Mouse (Mus musculus): ENCODE measurements around the gene Gm20458. TPM values are rescaled to one million over a fixed set of nuclear protein-coding genes. Genes with fewer than 3 reads are reported as not detected.

Gene Gm20458
- total and polyA plus RNA-seq, 2 experiments = 0.46 to 14.2 TPM

DNA sequence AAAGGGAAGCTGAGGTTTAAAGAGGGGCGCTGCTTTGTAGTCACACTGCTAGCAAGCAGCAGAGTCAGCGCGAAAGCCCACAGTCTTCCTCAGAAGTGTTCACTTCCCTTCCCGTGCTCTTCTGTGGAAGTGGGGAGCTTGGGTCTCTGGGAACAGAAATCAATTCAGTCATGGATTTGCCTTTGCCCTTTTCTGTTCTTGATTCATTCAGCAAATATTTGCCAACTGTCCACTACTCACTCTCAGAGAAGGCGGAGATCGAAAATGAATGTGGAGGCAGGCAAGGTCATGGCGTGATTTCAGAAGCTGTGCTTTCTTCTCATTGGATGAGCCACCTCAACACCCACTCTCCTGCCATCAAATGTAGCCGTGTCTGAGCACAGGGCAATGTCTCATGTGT is 2.2 kb upstream of the Gm20458 start:
- Histone ChIP-seq H3K36me3 (ENCODE audit: control insufficient read depth, insufficient read depth, low read length) (no peaks in the 10 kb centered on the region; the same call in 1 of the 2 replicates), H3K79me2 (ENCODE audit: control insufficient read depth, insufficient read depth, low read length) (peaks cover 6% of the 10 kb centered on the region; the same call in 1 of the 2 replicates), H3K4me1 (ENCODE audit: control insufficient read depth, insufficient read depth, low read length) (peaks cover 29% of the 10 kb centered on the region), H3K4me3 (ENCODE audit: insufficient read depth, low read depth, low read length) (no peak overlapping the region), H3K27ac (replicated peaks; ENCODE audit: insufficient read depth, low read depth, low read length) (peak overlapping the region; percentile 99), H3K27me3 (ENCODE audit: control insufficient read depth, insufficient read depth, low read length) (no peaks in the 10 kb centered on the region), H3K9ac (ENCODE audit: low read depth, low read length) (peak overlapping the region; percentile 25; the same call in 1 of the 2 replicates)
- no peak for TF ChIP-seq CTCF (IDR thresholded peaks at IDR 0.05; ENCODE audit: low read depth, low read length)
- TF ChIP-seq POLR2A (IDR thresholded peaks at IDR 0.05; ENCODE audit: extremely low read depth, insufficient read depth, low read length) = no peak
- 16% methylated on average over 8 of the region's 8 CpGs for WGBS
- DNase-seq (ENCODE audit: extremely low read depth, low read depth, low spot score) = peak; percentile 100

DNA sequence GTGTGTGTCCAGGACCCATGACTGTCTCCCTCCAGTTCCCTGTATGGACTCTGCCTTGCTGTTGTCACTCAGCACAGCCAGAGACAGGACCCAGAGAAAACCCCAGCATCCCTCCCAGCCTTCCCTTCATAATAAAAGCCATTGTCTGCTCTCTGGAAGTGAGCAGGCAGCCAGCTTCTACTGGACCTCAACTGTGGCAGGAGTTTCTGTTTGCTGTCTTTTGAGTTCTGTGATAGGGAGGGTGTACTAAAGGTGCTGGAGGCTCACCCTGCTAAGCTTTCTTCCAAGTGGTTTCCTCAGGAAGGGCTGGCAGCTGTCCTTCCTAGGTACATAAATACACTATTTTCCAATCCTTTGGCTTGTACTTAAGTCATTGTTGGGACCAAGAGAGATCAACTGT is 4.4 kb downstream of the Gm20458 start:
- DNase-seq (ENCODE audit: extremely low read depth, low read depth, low spot score) = no peak
- H3K27ac ChIP-seq (replicated peaks; ENCODE audit: insufficient read depth, low read depth, low read length) = no peak overlapping the region
- H3K4me3 ChIP-seq (ENCODE audit: insufficient read depth, low read depth, low read length) = no peak overlapping the region
- peaks cover 4% of the 10 kb centered on the region; the same call in 1 of the 2 replicates for H3K4me1 ChIP-seq (ENCODE audit: control insufficient read depth, insufficient read depth, low read length)
- peaks cover 4% of the 10 kb centered on the region; the same call in 1 of the 2 replicates for H3K36me3 ChIP-seq (ENCODE audit: control insufficient read depth, insufficient read depth, low read length)
- TF ChIP-seq CTCF (IDR thresholded peaks at IDR 0.05; ENCODE audit: low read depth, low read length) (no peak), POLR2A (IDR thresholded peaks at IDR 0.05; ENCODE audit: extremely low read depth, insufficient read depth, low read length) (no peak)
- no peaks in the 10 kb centered on the region for H3K27me3 ChIP-seq (ENCODE audit: control insufficient read depth, insufficient read depth, low read length)
- H3K9ac ChIP-seq (ENCODE audit: low read depth, low read length) = no peak overlapping the region
- H3K79me2 ChIP-seq (ENCODE audit: control insufficient read depth, insufficient read depth, low read length) = peaks cover 6% of the 10 kb centered on the region; the same call in 1 of the 2 replicates

DNA sequence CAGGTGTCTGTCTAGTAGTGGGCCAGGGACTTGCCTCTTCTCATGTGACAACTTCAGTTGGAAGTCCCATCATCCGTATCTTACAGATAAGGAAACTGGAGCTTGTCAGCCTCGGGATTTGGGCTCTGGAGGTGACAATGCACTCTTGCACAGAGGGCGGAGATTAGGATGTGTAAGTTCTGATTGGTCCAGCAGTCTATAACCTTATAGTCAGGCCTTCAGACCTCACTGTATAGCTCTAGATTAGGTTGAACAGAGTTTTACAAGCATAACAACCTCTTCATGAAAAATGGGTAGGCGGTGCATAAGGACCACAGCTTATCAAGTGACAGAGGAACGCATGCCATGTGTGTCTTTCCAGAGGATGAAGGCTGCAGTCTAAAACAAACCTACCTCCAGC is 6.0 kb downstream of the Gm20458 start:
- H3K79me2 ChIP-seq (ENCODE audit: control insufficient read depth, insufficient read depth, low read length) = no peaks in the 10 kb centered on the region
- 79% methylated on average over 5 of the region's 5 CpGs for WGBS
- no peak overlapping the region for H3K27ac ChIP-seq (replicated peaks; ENCODE audit: insufficient read depth, low read depth, low read length)
- H3K4me3 ChIP-seq (ENCODE audit: insufficient read depth, low read depth, low read length) = no peak overlapping the region
- no peak overlapping the region for H3K9ac ChIP-seq (ENCODE audit: low read depth, low read length)
- peaks cover 4% of the 10 kb centered on the region; the same call in 1 of the 2 replicates for H3K36me3 ChIP-seq (ENCODE audit: control insufficient read depth, insufficient read depth, low read length)
- no peak for TF ChIP-seq POLR2A (IDR thresholded peaks at IDR 0.05; ENCODE audit: extremely low read depth, insufficient read depth, low read length)
- TF ChIP-seq CTCF (IDR thresholded peaks at IDR 0.05; ENCODE audit: low read depth, low read length) = no peak
- H3K4me1 ChIP-seq (ENCODE audit: control insufficient read depth, insufficient read depth, low read length) = peaks cover 2% of the 10 kb centered on the region; the same call in 1 of the 2 replicates
- H3K27me3 ChIP-seq (ENCODE audit: control insufficient read depth, insufficient read depth, low read length) = no peaks in the 10 kb centered on the region
- no peak for DNase-seq (ENCODE audit: extremely low read depth, low read depth, low spot score)

DNA sequence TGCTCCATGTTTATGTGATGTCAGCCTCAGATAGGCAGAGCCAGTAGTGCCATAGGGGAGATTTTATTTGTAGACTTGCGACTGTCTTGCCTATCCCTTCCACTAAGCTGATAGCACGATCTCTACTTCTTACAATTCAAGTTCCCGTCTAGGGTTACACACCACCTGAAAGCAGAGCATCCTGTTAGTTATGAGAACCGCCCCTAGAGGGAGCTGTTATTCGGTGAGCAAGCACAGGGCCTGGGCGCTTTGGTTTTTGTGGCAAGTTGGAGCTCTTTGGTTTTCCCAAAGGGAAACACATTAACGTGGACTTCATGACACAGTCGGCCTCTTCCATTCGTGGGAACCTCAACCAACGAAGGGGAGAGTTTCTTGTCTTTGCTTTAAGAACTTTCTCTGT is 9.5 kb downstream of the Gm20458 start:
- 32% methylated on average over 10 of the region's 10 CpGs for WGBS
- Histone ChIP-seq H3K27me3 (ENCODE audit: control insufficient read depth, insufficient read depth, low read length) (no peaks in the 10 kb centered on the region), H3K79me2 (ENCODE audit: control insufficient read depth, insufficient read depth, low read length) (no peaks in the 10 kb centered on the region), H3K9ac (ENCODE audit: low read depth, low read length) (no peak overlapping the region), H3K27ac (replicated peaks; ENCODE audit: insufficient read depth, low read depth, low read length) (no peak overlapping the region), H3K4me3 (ENCODE audit: insufficient read depth, low read depth, low read length) (no peak overlapping the region), H3K36me3 (ENCODE audit: control insufficient read depth, insufficient read depth, low read length) (peaks cover 4% of the 10 kb centered on the region), H3K4me1 (ENCODE audit: control insufficient read depth, insufficient read depth, low read length) (no peaks in the 10 kb centered on the region)
- peak; percentile 70 for TF ChIP-seq CTCF (IDR thresholded peaks at IDR 0.05; ENCODE audit: low read depth, low read length)
- TF ChIP-seq POLR2A (IDR thresholded peaks at IDR 0.05; ENCODE audit: extremely low read depth, insufficient read depth, low read length) = no peak
- DNase-seq (ENCODE audit: extremely low read depth, low read depth, low spot score) = peak; percentile 64

DNA sequence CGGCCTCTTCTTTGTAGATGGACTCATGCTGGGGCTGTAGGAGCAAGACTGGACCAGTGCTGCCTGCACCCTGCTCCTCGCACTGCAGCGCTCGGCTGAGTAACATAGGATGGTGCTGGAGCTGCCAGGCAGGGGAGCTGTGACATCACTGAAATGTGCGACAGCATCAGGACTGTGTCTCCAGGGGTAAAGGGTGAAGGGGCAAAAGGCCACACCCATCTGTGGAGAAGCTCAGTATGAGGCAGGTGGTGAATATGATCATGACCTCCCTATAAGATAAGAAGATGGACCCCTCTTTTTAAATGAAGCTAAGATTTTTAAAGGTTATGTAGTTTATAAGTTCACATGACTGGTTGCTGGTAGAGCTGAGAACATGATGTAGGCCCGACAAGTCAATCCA is 12.9 kb downstream of the Gm20458 start, which contains the start of gene Trp53tg5:
Trp53tg5 (minus strand) TSS at position 101 of the 400 bp plus-strand sequence.
- no peak for TF ChIP-seq POLR2A (IDR thresholded peaks at IDR 0.05; ENCODE audit: extremely low read depth, insufficient read depth, low read length)
- no peak for TF ChIP-seq CTCF (IDR thresholded peaks at IDR 0.05; ENCODE audit: low read depth, low read length)
- no peak within 1 kb of the TSS for H3K27ac ChIP-seq (replicated peaks; ENCODE audit: insufficient read depth, low read depth, low read length)
- H3K4me1 ChIP-seq (ENCODE audit: control insufficient read depth, insufficient read depth, low read length) = no peaks in the 10 kb centered on the region
- H3K9ac ChIP-seq (ENCODE audit: low read depth, low read length) = no peak within 1 kb of the TSS
- 95% methylated on average over 6 of the region's 6 CpGs for WGBS
- H3K27me3 ChIP-seq (ENCODE audit: control insufficient read depth, insufficient read depth, low read length) = no peaks in the 10 kb centered on the region
- H3K4me3 ChIP-seq (ENCODE audit: insufficient read depth, low read depth, low read length) = no peak within 1 kb of the TSS
- H3K36me3 ChIP-seq (ENCODE audit: control insufficient read depth, insufficient read depth, low read length) = peaks cover 4% of the 10 kb centered on the region
- no peak for DNase-seq (ENCODE audit: extremely low read depth, low read depth, low spot score)
- no peaks in the 10 kb centered on the region for H3K79me2 ChIP-seq (ENCODE audit: control insufficient read depth, insufficient read depth, low read length)

GRCm38 (mm10) chr2:164485681-164486257 is 25.0 kb downstream of the Gm20458 start, which contains the start of gene Dbndd2:
Gene Dbndd2 (plus strand): TSS chr2:164486106.
- WGBS = 8% methylated on average over 26 of the region's 26 CpGs
- no peaks in the 10 kb centered on the region; the same call in 1 of the 2 replicates for H3K27me3 ChIP-seq (ENCODE audit: control insufficient read depth, insufficient read depth, low read length)
- TF ChIP-seq CTCF (IDR thresholded peaks at IDR 0.05; ENCODE audit: low read depth, low read length) = no peak
- TF ChIP-seq POLR2A (IDR thresholded peaks at IDR 0.05; ENCODE audit: extremely low read depth, insufficient read depth, low read length) = no peak
- H3K4me3 ChIP-seq (ENCODE audit: insufficient read depth, low read depth, low read length) = peak within 1 kb of the TSS; percentile 93
- DNase-seq (ENCODE audit: extremely low read depth, low read depth, low spot score) = no peak
- no peaks in the 10 kb centered on the region for H3K79me2 ChIP-seq (ENCODE audit: control insufficient read depth, insufficient read depth, low read length)
- peaks cover 7% of the 10 kb centered on the region; the same call in 1 of the 2 replicates for H3K4me1 ChIP-seq (ENCODE audit: control insufficient read depth, insufficient read depth, low read length)
- H3K9ac ChIP-seq (ENCODE audit: low read depth, low read length) = peak within 1 kb of the TSS; percentile 92
- H3K27ac ChIP-seq (replicated peaks; ENCODE audit: insufficient read depth, low read depth, low read length) = no peak within 1 kb of the TSS
- no peaks in the 10 kb centered on the region for H3K36me3 ChIP-seq (ENCODE audit: control insufficient read depth, insufficient read depth, low read length)
